Mouse (Mus musculus): ENCODE results near the gene Ezh1.

DNA sequence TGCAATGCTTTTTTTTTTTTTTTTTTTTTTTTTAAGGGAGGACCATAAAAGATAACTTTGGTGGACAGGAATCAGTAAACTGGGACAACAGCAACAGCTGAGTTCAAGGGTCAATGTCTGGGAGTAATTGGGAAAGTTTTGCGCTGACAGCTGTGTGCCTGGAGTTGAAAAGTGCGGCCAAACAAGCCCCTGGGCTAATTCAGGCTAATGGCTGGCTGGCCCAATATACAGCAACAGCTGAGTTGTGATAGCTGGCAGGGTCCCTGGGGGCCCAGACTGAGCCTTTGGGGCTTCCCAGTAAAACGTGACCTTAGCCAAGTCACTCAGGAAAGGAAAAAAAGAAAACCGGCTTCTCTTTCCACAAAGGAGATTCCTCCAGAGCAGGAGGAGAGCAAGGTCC is 18.8 kb upstream of the Ezh1 start:
- TF ChIP-seq CTCF (conservative IDR thresholded peaks at IDR 0.05; ENCODE audit: low read length) (no peak), POU5F1 (IDR thresholded peaks at IDR 0.05; ENCODE audit: borderline replicate concordance, low read length) (no peak), NANOG (IDR thresholded peaks at IDR 0.05; ENCODE audit: borderline replicate concordance, low read length) (no peak)
